Mouse (Mus musculus) heart, embryonic 11.5 days (tissue): ENCODE measurements around the gene Cptp. TPM values are rescaled to one million over a fixed set of nuclear protein-coding genes. Genes with fewer than 3 reads are reported as not detected.

ENCODE experiments used
- ATAC-seq: fragments of 200-750 bp; cut with Nextera tagmentation; replicated peaks from 2 replicates; pipeline ENCODE4 v1.8.0; 2017; ENCODE audit warnings: moderate library complexity; ENCODE audit not compliant: insufficient number of reproducible peaks, low FRiP score, low TSS enrichment
- H3K27ac ChIP-seq: fragments of 300-500 bp; sonication (generic); 2 replicates; pipeline ENCODE4 v1.5.1; 2014; ENCODE audit warnings: mild to moderate bottlenecking, low read depth, low read length
- H3K27me3 ChIP-seq: fragments of 300-500 bp; sonication (generic); 2 replicates; pipeline ENCODE4 v1.6.1; 2014; ENCODE audit warnings: mild to moderate bottlenecking, low read length, mixed read lengths; ENCODE audit not compliant: control insufficient read depth, insufficient read depth
- H3K36me3 ChIP-seq: fragments of 300-500 bp; sonication (generic); 2 replicates; pipeline ENCODE4 v1.6.1; 2014; ENCODE audit warnings: mild to moderate bottlenecking, low read length, moderate library complexity, mixed read lengths; ENCODE audit not compliant: control insufficient read depth, insufficient read depth
- H3K4me1 ChIP-seq: fragments of 300-500 bp; sonication (generic); 2 replicates; pipeline ENCODE4 v1.6.1; 2014; ENCODE audit warnings: low read length; ENCODE audit not compliant: control insufficient read depth, insufficient read depth
- H3K4me2 ChIP-seq: fragments of 300-500 bp; sonication (generic); 2 replicates; pipeline ENCODE4 v1.6.1; 2014; ENCODE audit warnings: mild to moderate bottlenecking, moderate library complexity
- H3K4me3 ChIP-seq: fragments of 300-500 bp; sonication (generic); 2 replicates; pipeline ENCODE4 v1.5.1; 2014; ENCODE audit warnings: low read depth, low read length
- H3K9ac ChIP-seq: fragments of 300-500 bp; sonication (generic); 2 replicates; pipeline ENCODE4 v1.6.1; 2014; ENCODE audit warnings: mild to moderate bottlenecking, low read depth, low read length, moderate library complexity
- H3K9me3 ChIP-seq: fragments of 300-500 bp; sonication (generic); replicated peaks from 2 replicates; pipeline ENCODE4 v1.6.1; 2016; ENCODE audit warnings: low read length; ENCODE audit not compliant: control insufficient read depth
- WGBS: fragments of 180-500 bp; shearing (Covaris S2); extraction: QIAGEN DNeasy Blood & Tissue Kit; methylation state at CpG from one replicate; pipeline ENCODE4 v1.1.7; 2014; ENCODE audit not compliant: insufficient replicate concordance; 5-methylcytosine and 5-hydroxymethylcytosine counted together
- polyA plus RNA-seq: library from polyadenylated mRNA; unstranded; fragments of >200 nt; fragmentation: Nextera tagmentation; extraction: Ambion mirVana; gene quantifications from 2 replicates; pipeline ENCODE4 v1.2.1, GENCODE M21; 2014

Cptp gene
- polyA plus RNA-seq, 1 experiment from 2014 or later: 12.2 TPM

DNA sequence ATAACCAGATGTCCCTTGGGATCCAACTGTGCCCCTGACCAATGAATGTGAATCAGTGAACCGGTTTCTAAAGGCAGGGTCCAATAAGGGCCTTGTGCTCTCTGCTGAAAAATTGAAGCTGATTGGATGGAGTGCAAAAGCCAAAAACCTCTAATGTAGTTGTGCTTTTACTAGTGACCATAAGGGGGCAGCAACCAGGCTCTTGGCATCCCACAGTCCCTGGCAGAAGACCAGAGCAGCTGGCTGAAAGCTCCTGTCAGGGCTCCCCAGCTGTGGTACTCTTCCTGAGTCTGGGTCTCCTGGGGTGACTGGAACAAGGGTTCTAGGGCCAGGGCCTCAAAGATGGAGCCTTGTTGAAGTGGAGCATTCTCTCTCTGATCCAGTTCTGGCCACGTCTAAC lies 35.4 kb downstream of the Cptp start:
- H3K36me3 ChIP-seq: peaks cover 4% of the 10 kb centered on the region; the same call in 1 of the 2 replicates
- no peak for ATAC-seq
- peaks cover 21% of the 10 kb centered on the region for H3K4me1 ChIP-seq
- peak overlapping the region; percentile 34; the same call in 1 of the 2 replicates for H3K9ac ChIP-seq
- no peak overlapping the region for H3K27ac ChIP-seq
- peak overlapping the region; percentile 12; the same call in 1 of the 2 replicates for H3K4me2 ChIP-seq
- 28% methylated on average over 2 of the region's 2 CpGs for WGBS
- no peaks in the 10 kb centered on the region for H3K27me3 ChIP-seq
- no peak overlapping the region for H3K4me3 ChIP-seq
- H3K9me3 ChIP-seq: no peaks in the 10 kb centered on the region

DNA sequence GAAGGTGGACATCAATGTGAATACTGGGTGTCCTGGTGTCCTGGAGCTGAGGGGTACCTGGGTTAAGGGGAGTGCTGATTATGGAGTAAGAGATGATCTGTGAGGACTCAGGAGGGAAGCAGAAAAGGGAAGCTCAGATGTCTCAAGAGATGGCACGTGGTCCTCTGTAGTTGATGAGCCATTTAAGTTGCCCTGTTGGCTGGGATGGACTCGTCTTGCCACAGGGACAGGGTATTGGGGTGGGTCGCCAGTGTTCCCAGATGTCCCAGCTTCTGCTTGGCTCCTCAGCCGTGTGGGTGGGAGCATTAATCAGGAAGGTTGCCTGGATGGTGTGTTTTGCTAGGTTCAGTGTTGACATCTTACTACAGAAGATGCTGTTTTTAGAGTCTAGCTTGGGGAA lies 36.0 kb downstream of the Cptp start:
- WGBS: 84% methylated on average over 4 of the region's 4 CpGs
- H3K27me3 ChIP-seq: no peaks in the 10 kb centered on the region
- H3K4me2 ChIP-seq: no peak overlapping the region
- H3K4me3 ChIP-seq: no peak overlapping the region
- H3K4me1 ChIP-seq: peaks cover 18% of the 10 kb centered on the region
- no peak overlapping the region for H3K27ac ChIP-seq
- H3K9me3 ChIP-seq: no peaks in the 10 kb centered on the region
- no peak for ATAC-seq
- peaks cover 4% of the 10 kb centered on the region; the same call in 1 of the 2 replicates for H3K36me3 ChIP-seq
- H3K9ac ChIP-seq: no peak overlapping the region

DNA sequence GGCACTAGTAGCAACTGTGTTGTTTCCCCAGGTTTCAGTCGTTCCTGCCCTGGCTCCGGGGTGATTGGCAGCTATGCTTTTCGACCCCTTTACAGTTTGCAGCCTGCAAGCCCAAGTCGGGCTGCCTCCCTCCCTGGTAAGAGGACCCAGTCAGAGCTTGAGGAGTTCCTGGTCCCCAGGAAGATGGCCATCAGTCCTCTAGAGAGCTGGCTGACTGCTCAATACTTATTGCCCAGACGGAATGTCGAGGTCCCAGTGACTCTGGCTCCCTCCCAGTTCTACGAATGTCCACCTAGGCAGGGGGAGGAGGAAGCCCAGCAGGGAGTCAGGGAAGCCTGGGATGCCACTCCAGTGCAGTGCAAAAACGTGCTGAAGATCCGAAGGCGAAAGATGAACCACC lies 36.9 kb downstream of the Cptp start:
- ATAC-seq: no peak
- WGBS: 51% methylated on average over 10 of the region's 10 CpGs
- Histone ChIP-seq H3K4me1 (peaks cover 10% of the 10 kb centered on the region), H3K4me2 (peak overlapping the region; percentile 96), H3K36me3 (peaks cover 8% of the 10 kb centered on the region; the same call in 1 of the 2 replicates), H3K27ac (no peak overlapping the region), H3K9ac (peak overlapping the region; percentile 84), H3K27me3 (no peaks in the 10 kb centered on the region), H3K9me3 (no peaks in the 10 kb centered on the region), H3K4me3 (peak overlapping the region; percentile 93)

DNA sequence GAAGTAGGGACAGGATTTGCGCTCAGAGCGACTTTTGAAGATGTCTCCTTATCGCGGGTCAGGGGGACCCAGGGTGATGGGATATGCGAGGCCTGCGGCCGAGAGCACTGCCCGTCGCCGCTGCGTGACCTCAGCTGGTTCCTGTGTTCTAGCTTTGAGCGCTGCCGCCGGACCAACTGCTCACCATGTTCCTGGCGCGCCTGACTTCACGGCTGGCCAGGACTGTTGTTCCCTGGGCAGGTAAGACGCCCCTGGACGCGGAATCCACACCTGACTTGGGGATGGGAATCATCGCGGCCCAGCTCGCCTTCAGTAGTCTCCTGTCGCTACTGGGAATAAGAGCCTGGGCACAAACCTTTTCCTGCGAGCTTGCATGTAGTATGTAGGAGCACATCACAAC lies 37.4 kb downstream of the Cptp start:
- under 1% methylated on average over 25 of the region's 25 CpGs for WGBS
- ATAC-seq: peak; percentile 2; the same call in 1 of the 2 replicates
- H3K9ac ChIP-seq: peak overlapping the region; percentile 84

DNA sequence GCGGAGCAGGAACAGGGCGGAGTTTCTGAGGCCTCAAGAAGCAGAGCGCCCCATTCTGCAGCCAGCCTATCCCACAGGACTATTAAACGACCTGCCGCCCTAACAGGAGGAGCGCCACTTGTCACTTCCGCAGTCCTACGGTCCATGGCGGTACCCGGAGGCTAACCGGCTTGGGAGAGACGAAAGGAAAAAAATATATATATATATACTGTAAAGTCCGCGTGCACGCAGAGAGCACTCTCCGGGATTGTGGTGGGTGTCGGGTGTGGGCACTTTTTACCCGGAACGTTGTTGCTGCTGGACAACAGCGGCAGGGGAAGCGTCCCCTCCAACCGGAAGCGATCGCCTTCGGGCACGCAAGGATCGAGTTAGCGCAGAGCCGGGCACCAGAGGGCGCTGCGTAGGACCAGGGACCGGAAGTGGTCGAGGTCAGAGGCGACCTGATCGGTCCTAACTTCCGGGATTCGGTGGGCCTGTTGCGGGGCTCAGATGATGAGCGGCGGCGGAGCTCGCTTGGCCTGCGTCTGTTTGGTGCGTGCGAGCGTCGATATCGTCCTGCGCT lies 38.0 kb downstream of the Cptp start, which contains the start of gene Aurkaip1:
Gene Aurkaip1, plus strand, starts transcription at position 68 of the 562 bp plus-strand sequence.
- WGBS: under 1% methylated on average over 49 of the region's 49 CpGs
- Histone ChIP-seq H3K4me1 (peaks cover 10% of the 10 kb centered on the region), H3K4me3 (peak within 1 kb of the TSS; percentile 93), H3K9ac (peak within 1 kb of the TSS; percentile 84), H3K9me3 (no peaks in the 10 kb centered on the region), H3K27me3 (no peaks in the 10 kb centered on the region), H3K36me3 (peaks cover 8% of the 10 kb centered on the region), H3K4me2 (peak within 1 kb of the TSS; percentile 96), H3K27ac (peak within 1 kb of the TSS; percentile 92)
- peak; percentile 90 for ATAC-seq

More for the DNA sequence above, 37.4 kb downstream of the Cptp start:
- Histone ChIP-seq H3K4me1 (peaks cover 10% of the 10 kb centered on the region), H3K4me2 (peak overlapping the region; percentile 96), H3K27me3 (no peaks in the 10 kb centered on the region), H3K36me3 (peaks cover 8% of the 10 kb centered on the region; the same call in 1 of the 2 replicates), H3K9me3 (no peaks in the 10 kb centered on the region), H3K27ac (peak overlapping the region; percentile 92), H3K4me3 (peak overlapping the region; percentile 93)

DNA sequence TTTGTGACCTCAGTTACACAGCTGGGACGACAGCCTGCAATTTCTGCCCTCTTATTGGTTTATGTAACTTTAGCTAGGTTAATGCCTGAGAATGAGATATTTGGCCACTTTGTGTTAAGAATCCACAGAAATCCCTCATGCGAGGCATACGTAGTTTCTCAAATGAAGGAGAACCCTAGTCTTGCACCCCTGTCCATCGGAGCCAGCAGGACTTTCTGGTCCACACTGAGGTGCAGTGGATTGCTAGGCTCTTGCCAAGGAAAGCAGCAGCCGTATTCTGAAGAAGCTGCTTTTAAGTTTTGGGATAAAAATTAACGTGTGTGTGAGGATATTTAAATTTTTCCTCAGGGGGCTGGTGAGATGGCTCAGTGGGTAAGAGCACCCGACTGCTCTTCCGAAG lies 38.6 kb downstream of the Cptp start:
- no peak for ATAC-seq
- WGBS: 56% methylated on average over 8 of the region's 8 CpGs
- peak overlapping the region; percentile 93 for H3K4me3 ChIP-seq

DNA sequence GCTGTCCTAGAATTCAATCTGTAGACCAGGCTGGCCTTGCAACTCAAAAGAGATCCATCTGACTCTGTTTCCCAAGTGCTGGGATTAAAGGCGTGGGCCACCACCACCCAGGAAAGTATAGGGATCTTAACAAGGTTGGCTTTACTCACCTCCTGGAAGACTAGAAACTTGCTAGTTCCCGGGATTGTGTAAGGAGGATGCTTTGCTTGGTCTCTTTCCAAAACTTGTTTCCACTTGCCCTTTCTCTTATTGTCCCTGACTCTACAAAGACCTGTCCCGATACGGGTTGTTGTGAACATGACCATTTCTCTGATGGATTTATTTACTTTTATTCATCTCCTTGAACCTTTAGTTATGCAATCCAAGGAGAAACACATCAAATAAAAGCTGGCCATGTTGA lies 39.4 kb downstream of the Cptp start:
- H3K4me2 ChIP-seq: no peak overlapping the region
- H3K27ac ChIP-seq: no peak overlapping the region
- ATAC-seq: no peak
- H3K9ac ChIP-seq: no peak overlapping the region
- no peak overlapping the region for H3K4me3 ChIP-seq
- no peaks in the 10 kb centered on the region for H3K27me3 ChIP-seq
- 87% methylated on average over 4 of the region's 4 CpGs for WGBS
- H3K4me1 ChIP-seq: peaks cover 10% of the 10 kb centered on the region
- peaks cover 11% of the 10 kb centered on the region for H3K36me3 ChIP-seq
- no peaks in the 10 kb centered on the region for H3K9me3 ChIP-seq

More for the DNA sequence above, 38.6 kb downstream of the Cptp start:
- Histone ChIP-seq H3K36me3 (peaks cover 8% of the 10 kb centered on the region), H3K9me3 (no peaks in the 10 kb centered on the region), H3K4me2 (peak overlapping the region; percentile 96), H3K27me3 (no peaks in the 10 kb centered on the region), H3K4me1 (peaks cover 10% of the 10 kb centered on the region), H3K27ac (no peak overlapping the region), H3K9ac (no peak overlapping the region)

DNA sequence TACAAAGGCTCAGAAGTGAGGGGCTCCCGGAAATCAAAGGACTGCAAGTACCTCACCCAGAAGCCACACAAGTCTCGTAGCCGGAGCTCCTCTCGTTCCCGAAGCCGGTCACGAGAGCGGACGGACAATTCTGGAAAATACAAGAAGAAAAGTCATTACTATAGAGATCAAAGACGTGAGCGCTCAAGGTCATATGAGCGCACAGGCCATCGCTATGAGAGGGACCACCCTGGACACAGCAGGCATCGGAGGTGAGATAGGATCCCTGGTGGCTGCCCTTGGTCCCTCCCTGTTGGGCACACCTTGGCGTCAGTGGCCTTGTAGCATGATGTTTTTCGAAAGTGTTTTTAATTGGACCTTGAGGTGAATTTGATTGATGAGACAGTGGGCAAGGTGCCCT lies 45.8 kb downstream of the Cptp start:
- no peak overlapping the region for H3K27ac ChIP-seq
- WGBS: 94% methylated on average over 16 of the region's 16 CpGs
- no peak overlapping the region for H3K4me3 ChIP-seq
- H3K9ac ChIP-seq: no peak overlapping the region
- no peaks in the 10 kb centered on the region for H3K4me1 ChIP-seq
- peaks cover 52% of the 10 kb centered on the region for H3K36me3 ChIP-seq
- no peak overlapping the region for H3K4me2 ChIP-seq
- H3K9me3 ChIP-seq: no peaks in the 10 kb centered on the region
- no peaks in the 10 kb centered on the region for H3K27me3 ChIP-seq
- ATAC-seq: no peak

DNA sequence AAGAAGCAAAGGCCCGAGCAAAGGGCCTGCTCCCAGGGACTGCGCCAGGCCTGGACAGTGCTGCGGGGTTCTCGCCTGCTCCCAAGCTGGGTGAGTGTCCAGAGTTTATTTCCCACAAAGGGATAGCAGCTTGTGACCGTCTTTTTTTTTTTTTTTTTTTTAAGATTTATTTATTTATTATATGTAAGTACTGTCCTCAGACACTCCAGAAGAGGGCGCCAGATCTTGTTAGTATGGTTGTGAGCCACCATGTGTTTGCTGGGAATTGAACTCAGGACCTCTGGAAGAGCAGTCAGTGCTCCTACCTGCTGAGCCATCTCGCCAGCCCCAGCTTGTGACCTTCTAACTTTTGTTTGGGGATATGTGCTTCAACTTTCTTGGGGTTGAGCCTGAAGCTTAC lies 48.2 kb downstream of the Cptp start:
- Histone ChIP-seq H3K27me3 (no peaks in the 10 kb centered on the region), H3K4me2 (no peak overlapping the region), H3K9me3 (no peaks in the 10 kb centered on the region), H3K9ac (no peak overlapping the region), H3K36me3 (peaks cover 62% of the 10 kb centered on the region), H3K27ac (no peak overlapping the region), H3K4me1 (no peaks in the 10 kb centered on the region), H3K4me3 (no peak overlapping the region)
- ATAC-seq: no peak
- WGBS: 83% methylated on average over 7 of the region's 7 CpGs
